Mouse (Mus musculus): Measurements from ENCODE around the gene Zranb1. TPM values are rescaled to one million over a fixed set of nuclear protein-coding genes. Genes with fewer than 3 reads are reported as not detected.

Zranb1 gene
- polyA plus RNA-seq, 1 experiment = 4.2 TPM

- no peaks in the 10 kb centered on the region for H3K27me3 ChIP-seq (ENCODE audit: control insufficient read depth, insufficient read depth, low read length)
- H3K4me3 ChIP-seq (ENCODE audit: extremely low read depth, insufficient read depth, insufficient read length) = no peak overlapping the region
- WGBS = 96% methylated on average over 8 of the region's 8 CpGs
- 0 out of 2 replicates have a peak, but pooled peaks cover under 1% of the 10 kb centered on the region for H3K36me3 ChIP-seq (ENCODE audit: control insufficient read depth, insufficient read depth, low read length)
- TF ChIP-seq POLR2A (IDR thresholded peaks at IDR 0.05; ENCODE audit: low read depth, low read length) (no peak), CTCF (IDR thresholded peaks at IDR 0.05; ENCODE audit: extremely low read depth, insufficient read depth, insufficient read length, insufficient replicate concordance) (no peak)
- H3K27ac ChIP-seq (ENCODE audit: insufficient read depth, low read length) = no peak overlapping the region
- H3K4me1 ChIP-seq (ENCODE audit: control insufficient read depth, insufficient read depth, insufficient read length) = no peaks in the 10 kb centered on the region
- DNase-seq (ENCODE audit: low read depth in 1 of 2, low spot score in 2 of 2) = no peak
These were observed 41.3 kb upstream of the Zranb1 start for GRCm38 (mm10) chr7:132889691-132890090.

GRCm38 (mm10) chr7:132890201-132890600 lies 40.7 kb upstream of the Zranb1 start:
- DNase-seq (ENCODE audit: low read depth in 1 of 2, low spot score in 2 of 2) = no peak
- H3K4me1 ChIP-seq (ENCODE audit: control insufficient read depth, insufficient read depth, insufficient read length) = no peaks in the 10 kb centered on the region

GRCm38 (mm10) chr7:132891561-132892310 lies 39.2 kb upstream of the Zranb1 start:
- no peak for DNase-seq (ENCODE audit: low read depth in 1 of 2, low spot score in 2 of 2)
- TF ChIP-seq POLR2A (IDR thresholded peaks at IDR 0.05; ENCODE audit: low read depth, low read length) (no peak), CTCF (IDR thresholded peaks at IDR 0.05; ENCODE audit: extremely low read depth, insufficient read depth, insufficient read length, insufficient replicate concordance) (no peak)
- WGBS = 83% methylated on average over 5 of the region's 5 CpGs
- Histone ChIP-seq H3K27me3 (ENCODE audit: control insufficient read depth, insufficient read depth, low read length) (no peaks in the 10 kb centered on the region), H3K4me3 (ENCODE audit: extremely low read depth, insufficient read depth, insufficient read length) (no peak overlapping the region), H3K36me3 (ENCODE audit: control insufficient read depth, insufficient read depth, low read length) (no peaks in the 10 kb centered on the region), H3K4me1 (ENCODE audit: control insufficient read depth, insufficient read depth, insufficient read length) (no peaks in the 10 kb centered on the region), H3K27ac (ENCODE audit: insufficient read depth, low read length) (no peak overlapping the region)

More at GRCm38 (mm10) chr7:132890201-132890600, 40.7 kb upstream of the Zranb1 start:
- no peak overlapping the region for H3K27ac ChIP-seq (ENCODE audit: insufficient read depth, low read length)
- no peaks in the 10 kb centered on the region for H3K27me3 ChIP-seq (ENCODE audit: control insufficient read depth, insufficient read depth, low read length)
- TF ChIP-seq POLR2A (IDR thresholded peaks at IDR 0.05; ENCODE audit: low read depth, low read length) = no peak
- no peak for TF ChIP-seq CTCF (IDR thresholded peaks at IDR 0.05; ENCODE audit: extremely low read depth, insufficient read depth, insufficient read length, insufficient replicate concordance)
- WGBS = 84% methylated on average over 5 of the region's 5 CpGs
- no peaks in the 10 kb centered on the region for H3K36me3 ChIP-seq (ENCODE audit: control insufficient read depth, insufficient read depth, low read length)
- no peak overlapping the region for H3K4me3 ChIP-seq (ENCODE audit: extremely low read depth, insufficient read depth, insufficient read length)

GRCm38 (mm10) chr7:132892311-132892661 lies 38.7 kb upstream of the Zranb1 start:
- no peak for DNase-seq (ENCODE audit: low read depth in 1 of 2, low spot score in 2 of 2)
- 76% methylated on average over 4 of the region's 4 CpGs for WGBS
- no peaks in the 10 kb centered on the region for H3K36me3 ChIP-seq (ENCODE audit: control insufficient read depth, insufficient read depth, low read length)
- TF ChIP-seq CTCF (IDR thresholded peaks at IDR 0.05; ENCODE audit: extremely low read depth, insufficient read depth, insufficient read length, insufficient replicate concordance) (no peak), POLR2A (IDR thresholded peaks at IDR 0.05; ENCODE audit: low read depth, low read length) (no peak)
- no peak overlapping the region for H3K27ac ChIP-seq (ENCODE audit: insufficient read depth, low read length)
- H3K4me1 ChIP-seq (ENCODE audit: control insufficient read depth, insufficient read depth, insufficient read length) = no peaks in the 10 kb centered on the region
- no peak overlapping the region for H3K4me3 ChIP-seq (ENCODE audit: extremely low read depth, insufficient read depth, insufficient read length)
- no peaks in the 10 kb centered on the region for H3K27me3 ChIP-seq (ENCODE audit: control insufficient read depth, insufficient read depth, low read length)

- H3K4me3 ChIP-seq (ENCODE audit: extremely low read depth, insufficient read depth, insufficient read length) = no peak overlapping the region
- TF ChIP-seq CTCF (IDR thresholded peaks at IDR 0.05; ENCODE audit: extremely low read depth, insufficient read depth, insufficient read length, insufficient replicate concordance) (no peak), POLR2A (IDR thresholded peaks at IDR 0.05; ENCODE audit: low read depth, low read length) (no peak)
- WGBS = 75% methylated on average over 7 of the region's 7 CpGs
- no peaks in the 10 kb centered on the region for H3K36me3 ChIP-seq (ENCODE audit: control insufficient read depth, insufficient read depth, low read length)
- no peak for DNase-seq (ENCODE audit: low read depth in 1 of 2, low spot score in 2 of 2)
- no peaks in the 10 kb centered on the region for H3K4me1 ChIP-seq (ENCODE audit: control insufficient read depth, insufficient read depth, insufficient read length)
- no peak overlapping the region for H3K27ac ChIP-seq (ENCODE audit: insufficient read depth, low read length)
- no peaks in the 10 kb centered on the region for H3K27me3 ChIP-seq (ENCODE audit: control insufficient read depth, insufficient read depth, low read length)
These were observed 38.1 kb upstream of the Zranb1 start for GRCm38 (mm10) chr7:132892806-132893205.

- WGBS = 90% methylated on average over 1 of the region's 1 CpGs
- Histone ChIP-seq H3K4me1 (ENCODE audit: control insufficient read depth, insufficient read depth, insufficient read length) (no peaks in the 10 kb centered on the region), H3K27ac (ENCODE audit: insufficient read depth, low read length) (no peak overlapping the region), H3K27me3 (ENCODE audit: control insufficient read depth, insufficient read depth, low read length) (no peaks in the 10 kb centered on the region), H3K4me3 (ENCODE audit: extremely low read depth, insufficient read depth, insufficient read length) (no peak overlapping the region), H3K36me3 (ENCODE audit: control insufficient read depth, insufficient read depth, low read length) (no peaks in the 10 kb centered on the region)
- DNase-seq (ENCODE audit: low read depth in 1 of 2, low spot score in 2 of 2) = no peak
- TF ChIP-seq CTCF (IDR thresholded peaks at IDR 0.05; ENCODE audit: extremely low read depth, insufficient read depth, insufficient read length, insufficient replicate concordance) (no peak), POLR2A (IDR thresholded peaks at IDR 0.05; ENCODE audit: low read depth, low read length) (no peak)
These were observed 37.6 kb upstream of the Zranb1 start for GRCm38 (mm10) chr7:132893336-132893735.

- H3K27me3 ChIP-seq (ENCODE audit: control insufficient read depth, insufficient read depth, low read length) = no peaks in the 10 kb centered on the region
- no peaks in the 10 kb centered on the region for H3K4me1 ChIP-seq (ENCODE audit: control insufficient read depth, insufficient read depth, insufficient read length)
- WGBS = 82% methylated on average over 7 of the region's 7 CpGs
- H3K4me3 ChIP-seq (ENCODE audit: extremely low read depth, insufficient read depth, insufficient read length) = no peak overlapping the region
- H3K36me3 ChIP-seq (ENCODE audit: control insufficient read depth, insufficient read depth, low read length) = no peaks in the 10 kb centered on the region
- no peak for TF ChIP-seq POLR2A (IDR thresholded peaks at IDR 0.05; ENCODE audit: low read depth, low read length)
- no peak for TF ChIP-seq CTCF (IDR thresholded peaks at IDR 0.05; ENCODE audit: extremely low read depth, insufficient read depth, insufficient read length, insufficient replicate concordance)
- no peak overlapping the region for H3K27ac ChIP-seq (ENCODE audit: insufficient read depth, low read length)
- no peak for DNase-seq (ENCODE audit: low read depth in 1 of 2, low spot score in 2 of 2)
These were observed 35.9 kb upstream of the Zranb1 start for GRCm38 (mm10) chr7:132894841-132895555.

All from spleen, adult 2 months (tissue).